Mouse (Mus musculus): Measurements from ENCODE around the gene Clcn5. TPM values are rescaled to one million over a fixed set of nuclear protein-coding genes. Genes with fewer than 3 reads are reported as not detected.

Gene Clcn5
- polyA plus RNA-seq (2015; fragmentation: Nextera tagmentation; extraction: Ambion mirVana) = 8.0 TPM in 2 replicates

DNA sequence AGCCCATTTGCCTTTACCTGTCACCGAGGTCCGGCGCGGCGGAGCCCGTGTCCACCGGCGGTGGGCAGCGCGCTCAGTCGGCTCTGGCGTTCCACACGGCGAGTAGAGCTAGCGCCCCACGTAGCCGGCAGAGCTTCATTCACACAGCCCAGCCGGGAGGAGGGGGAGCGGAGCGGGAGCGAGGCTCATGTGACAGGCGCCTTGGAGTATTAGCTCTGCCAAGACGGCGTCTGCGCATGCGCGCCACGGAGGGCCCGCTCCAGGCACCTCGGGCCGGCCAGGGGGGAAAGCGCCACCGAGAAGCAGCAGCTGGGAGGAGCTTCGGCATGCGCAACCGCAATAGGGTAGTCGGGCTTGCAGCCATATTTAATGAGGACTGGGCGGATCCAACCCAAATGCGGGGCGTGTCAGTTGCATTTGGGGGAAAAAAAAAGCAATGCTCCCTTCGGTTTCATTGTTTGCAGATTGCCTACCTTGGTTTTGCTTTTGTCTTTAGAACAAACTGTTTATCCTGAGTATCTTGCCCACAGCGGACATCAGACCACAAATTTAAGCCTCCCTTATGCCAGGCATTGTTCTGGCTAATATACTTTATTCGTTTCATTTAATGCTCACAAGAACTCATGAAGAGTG is at the start of gene Clcn5:
Gene Clcn5 (minus strand): TSS at position 270 of the 633 bp plus-strand sequence.
- WGBS = 14% methylated on average over 43 of the region's 43 CpGs

DNA sequence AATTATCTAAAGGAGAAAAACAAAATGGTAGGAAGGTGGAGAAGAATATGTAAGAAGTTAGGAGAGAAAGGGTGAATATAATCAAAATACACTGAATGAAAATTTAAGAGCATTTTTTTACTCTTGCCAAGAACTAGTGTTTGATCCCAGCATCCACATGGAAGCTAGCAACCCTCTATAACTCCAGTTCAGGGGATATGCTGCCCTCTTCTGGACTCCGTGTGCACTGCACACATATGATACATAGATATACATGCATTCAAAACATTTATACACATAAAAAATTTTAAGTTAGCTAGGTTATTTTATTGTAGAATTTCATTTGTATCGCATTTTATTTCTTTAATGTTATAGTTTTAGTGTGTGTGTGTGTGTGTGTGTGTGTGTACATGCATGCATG is 6.3 kb upstream of the Clcn5 start:
- WGBS = 40% methylated on average over 2 of the region's 2 CpGs
- no peaks in the 10 kb centered on the region for H3K36me3 ChIP-seq

More for the DNA sequence above, at the start of gene Clcn5:
- Histone ChIP-seq H3K36me3 (no peaks in the 10 kb centered on the region), H3K27ac (replicated peaks) (peak within 1 kb of the TSS; percentile 92), H3K9me3 (replicated peaks) (no peaks in the 10 kb centered on the region), H3K4me2 (peak within 1 kb of the TSS; percentile 57), H3K9ac (replicated peaks) (peak within 1 kb of the TSS; percentile 64), H3K27me3 (replicated peaks) (no peaks in the 10 kb centered on the region), H3K4me1 (no peaks in the 10 kb centered on the region), H3K4me3 (replicated peaks) (peak within 1 kb of the TSS; percentile 57)
- peak; percentile 97 for ATAC-seq (ENCODE audit: low FRiP score)

GRCm38 (mm10) chrX:7322288-7322687 is 3.1 kb upstream of the Clcn5 start:
- Histone ChIP-seq H3K9me3 (replicated peaks) (no peaks in the 10 kb centered on the region), H3K36me3 (no peaks in the 10 kb centered on the region), H3K4me3 (replicated peaks) (no peak overlapping the region), H3K27ac (replicated peaks) (no peak overlapping the region), H3K4me1 (no peaks in the 10 kb centered on the region), H3K9ac (replicated peaks) (no peak overlapping the region), H3K4me2 (no peak overlapping the region), H3K27me3 (replicated peaks) (no peaks in the 10 kb centered on the region)
- 13% methylated on average over 7 of the region's 7 CpGs for WGBS
- ATAC-seq (ENCODE audit: low FRiP score) = no peak

More for the DNA sequence above, 6.3 kb upstream of the Clcn5 start:
- H3K9me3 ChIP-seq (replicated peaks) = no peaks in the 10 kb centered on the region
- H3K4me3 ChIP-seq (replicated peaks) = no peak overlapping the region
- H3K27me3 ChIP-seq (replicated peaks) = no peaks in the 10 kb centered on the region
- ATAC-seq (ENCODE audit: low FRiP score) = no peak
- H3K9ac ChIP-seq (replicated peaks) = no peak overlapping the region
- H3K27ac ChIP-seq (replicated peaks) = no peak overlapping the region
- H3K4me2 ChIP-seq = no peak overlapping the region
- H3K4me1 ChIP-seq = no peaks in the 10 kb centered on the region

GRCm38 (mm10) chrX:7320571-7320970 is 1.4 kb upstream of the Clcn5 start:
- Histone ChIP-seq H3K4me1 (no peaks in the 10 kb centered on the region), H3K36me3 (no peaks in the 10 kb centered on the region), H3K27me3 (replicated peaks) (no peaks in the 10 kb centered on the region), H3K9ac (replicated peaks) (no peak overlapping the region), H3K27ac (replicated peaks) (no peak overlapping the region), H3K9me3 (replicated peaks) (no peaks in the 10 kb centered on the region), H3K4me2 (no peak overlapping the region), H3K4me3 (replicated peaks) (no peak overlapping the region)
- no peak for ATAC-seq (ENCODE audit: low FRiP score)
- 59% methylated on average over 2 of the region's 2 CpGs for WGBS

- Histone ChIP-seq H3K9me3 (replicated peaks) (no peaks in the 10 kb centered on the region), H3K4me1 (no peaks in the 10 kb centered on the region), H3K36me3 (no peaks in the 10 kb centered on the region), H3K4me3 (replicated peaks) (peak overlapping the region; percentile 57), H3K4me2 (peak overlapping the region; percentile 57), H3K27me3 (replicated peaks) (no peaks in the 10 kb centered on the region), H3K27ac (replicated peaks) (peak overlapping the region; percentile 92), H3K9ac (replicated peaks) (peak overlapping the region; percentile 64)
- ATAC-seq (ENCODE audit: low FRiP score) = peak; percentile 81
- 20% methylated on average over 37 of the region's 37 CpGs for WGBS
These were observed 570 bp downstream of the Clcn5 start for GRCm38 (mm10) chrX:7318551-7319025.

DNA sequence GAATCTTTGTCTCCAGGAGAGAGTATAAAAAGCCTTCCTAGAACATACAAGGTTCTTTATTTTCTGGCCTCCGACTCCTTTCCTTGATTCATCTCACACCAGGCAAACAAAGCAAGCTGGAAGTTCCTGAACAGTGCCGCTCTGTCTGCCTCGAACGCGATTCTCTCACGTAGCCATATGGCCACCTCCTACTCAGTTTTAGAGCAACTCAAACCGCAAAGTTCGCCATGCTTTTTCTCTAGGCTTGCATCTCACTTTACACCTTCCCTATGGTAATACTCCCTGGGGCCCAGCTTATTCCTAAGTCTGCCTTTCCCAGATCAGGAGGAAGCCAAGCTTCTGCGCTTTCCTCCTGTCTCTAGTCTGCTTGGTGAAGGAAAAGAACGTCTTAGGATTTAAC is 4.0 kb downstream of the Clcn5 start:
- Histone ChIP-seq H3K27me3 (replicated peaks) (no peaks in the 10 kb centered on the region), H3K4me1 (no peaks in the 10 kb centered on the region), H3K4me2 (peak overlapping the region; percentile 23; the same call in 1 of the 2 replicates), H3K9ac (replicated peaks) (no peak overlapping the region), H3K36me3 (no peaks in the 10 kb centered on the region), H3K4me3 (replicated peaks) (no peak overlapping the region), H3K9me3 (replicated peaks) (no peaks in the 10 kb centered on the region), H3K27ac (replicated peaks) (no peak overlapping the region)
- WGBS = 48% methylated on average over 10 of the region's 10 CpGs
- no peak for ATAC-seq (ENCODE audit: low FRiP score)

GRCm38 (mm10) chrX:7314645-7315044 is 4.5 kb downstream of the Clcn5 start:
- no peaks in the 10 kb centered on the region for H3K36me3 ChIP-seq
- WGBS = 67% methylated on average over 4 of the region's 4 CpGs
- H3K4me2 ChIP-seq = peak overlapping the region; percentile 23; the same call in 1 of the 2 replicates
- no peak overlapping the region for H3K4me3 ChIP-seq (replicated peaks)
- no peak overlapping the region for H3K9ac ChIP-seq (replicated peaks)
- H3K9me3 ChIP-seq (replicated peaks) = no peaks in the 10 kb centered on the region
- H3K27ac ChIP-seq (replicated peaks) = no peak overlapping the region
- no peak for ATAC-seq (ENCODE audit: low FRiP score)
- no peaks in the 10 kb centered on the region for H3K4me1 ChIP-seq
- no peaks in the 10 kb centered on the region for H3K27me3 ChIP-seq (replicated peaks)

DNA sequence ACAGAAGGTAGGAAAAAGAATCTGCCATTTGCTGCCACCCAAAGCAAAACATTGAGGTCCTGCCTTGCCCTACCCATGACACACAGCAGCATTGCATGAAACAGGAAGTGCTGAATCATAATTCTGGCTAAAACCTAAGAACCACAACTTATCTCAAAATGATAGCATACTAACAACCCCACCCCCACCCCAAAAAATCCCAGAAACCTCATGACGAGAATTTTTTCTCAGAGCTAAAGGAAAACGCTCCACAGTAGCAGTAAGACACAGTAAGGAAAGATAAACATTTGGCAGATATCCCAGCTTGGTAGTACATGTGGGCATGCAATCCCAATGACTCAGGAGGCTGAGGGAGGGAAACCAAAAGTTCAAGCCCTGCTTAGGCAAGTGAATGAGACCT is 10.9 kb downstream of the Clcn5 start:
- 71% methylated on average over 2 of the region's 2 CpGs for WGBS
- no peak overlapping the region for H3K4me2 ChIP-seq
- H3K9ac ChIP-seq (replicated peaks) = no peak overlapping the region
- no peaks in the 10 kb centered on the region for H3K9me3 ChIP-seq (replicated peaks)
- H3K27me3 ChIP-seq (replicated peaks) = no peaks in the 10 kb centered on the region
- no peak for ATAC-seq (ENCODE audit: low FRiP score)
- H3K27ac ChIP-seq (replicated peaks) = no peak overlapping the region
- no peaks in the 10 kb centered on the region for H3K4me1 ChIP-seq
- H3K4me3 ChIP-seq (replicated peaks) = no peak overlapping the region
- no peaks in the 10 kb centered on the region for H3K36me3 ChIP-seq

- Histone ChIP-seq H3K27ac (replicated peaks) (no peak overlapping the region), H3K27me3 (replicated peaks) (no peaks in the 10 kb centered on the region), H3K4me1 (no peaks in the 10 kb centered on the region), H3K4me3 (replicated peaks) (no peak overlapping the region), H3K9me3 (replicated peaks) (no peaks in the 10 kb centered on the region), H3K36me3 (no peaks in the 10 kb centered on the region), H3K4me2 (no peak overlapping the region), H3K9ac (replicated peaks) (no peak overlapping the region)
- no peak for ATAC-seq (ENCODE audit: low FRiP score)
- 50% methylated on average over 4 of the region's 5 CpGs for WGBS
These were observed 12.3 kb downstream of the Clcn5 start for GRCm38 (mm10) chrX:7306861-7307260.

GRCm38 (mm10) chrX:7292981-7293380 is 26.2 kb downstream of the Clcn5 start:
- Histone ChIP-seq H3K9ac (replicated peaks) (no peak overlapping the region), H3K27ac (replicated peaks) (no peak overlapping the region), H3K36me3 (no peaks in the 10 kb centered on the region), H3K9me3 (replicated peaks) (no peaks in the 10 kb centered on the region), H3K27me3 (replicated peaks) (no peaks in the 10 kb centered on the region), H3K4me1 (no peaks in the 10 kb centered on the region), H3K4me3 (replicated peaks) (no peak overlapping the region), H3K4me2 (no peak overlapping the region)
- WGBS = 82% methylated on average over 2 of the region's 2 CpGs
- ATAC-seq (ENCODE audit: low FRiP score) = no peak

GRCm38 (mm10) chrX:7292151-7292768 is 26.9 kb downstream of the Clcn5 start:
- no peak for ATAC-seq (ENCODE audit: low FRiP score)
- Histone ChIP-seq H3K9me3 (replicated peaks) (no peaks in the 10 kb centered on the region), H3K4me2 (no peak overlapping the region), H3K27me3 (replicated peaks) (no peaks in the 10 kb centered on the region), H3K27ac (replicated peaks) (no peak overlapping the region), H3K36me3 (no peaks in the 10 kb centered on the region), H3K9ac (replicated peaks) (no peak overlapping the region), H3K4me3 (replicated peaks) (no peak overlapping the region), H3K4me1 (no peaks in the 10 kb centered on the region)
- 88% methylated on average over 8 of the region's 8 CpGs for WGBS

DNA sequence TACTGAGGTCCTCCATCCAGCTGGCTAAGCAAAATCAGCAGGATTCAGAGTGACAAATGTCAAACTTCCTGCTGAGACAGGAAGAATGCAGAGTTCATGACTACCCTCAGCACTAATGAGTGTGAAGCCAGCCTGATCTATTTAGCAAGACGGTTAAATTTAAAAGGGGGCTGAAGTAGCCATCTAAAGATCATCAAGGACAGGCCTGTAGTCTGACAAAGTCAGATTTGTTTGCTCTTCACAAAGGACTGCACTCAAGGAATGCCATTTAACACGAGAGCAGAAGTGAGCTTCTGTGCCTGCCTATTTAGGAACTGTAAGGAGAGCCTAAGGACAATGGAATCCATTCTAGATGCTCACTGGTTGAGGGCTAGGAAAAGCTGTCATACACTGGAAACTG is 30.2 kb downstream of the Clcn5 start:
- Histone ChIP-seq H3K27ac (replicated peaks) (no peak overlapping the region), H3K4me1 (no peaks in the 10 kb centered on the region), H3K9me3 (replicated peaks) (no peaks in the 10 kb centered on the region), H3K9ac (replicated peaks) (no peak overlapping the region), H3K36me3 (no peaks in the 10 kb centered on the region), H3K4me2 (no peak overlapping the region), H3K4me3 (replicated peaks) (no peak overlapping the region), H3K27me3 (replicated peaks) (no peaks in the 10 kb centered on the region)
- ATAC-seq (ENCODE audit: low FRiP score) = no peak
- WGBS = 13% methylated on average over 2 of the region's 2 CpGs

All from neural tube, embryonic 15.5 days (tissue).